Mouse (Mus musculus): ENCODE data around the gene Pik3ap1. TPM values are rescaled to one million over a fixed set of nuclear protein-coding genes. Genes with fewer than 3 reads are reported as not detected.

Pik3ap1 gene
- polyA plus RNA-seq, 1 experiment from 2014 or later = 3.3 TPM

- no peaks in the 10 kb centered on the region for H3K36me3 ChIP-seq
- peaks cover 7% of the 10 kb centered on the region for H3K4me1 ChIP-seq (replicated peaks)
- H3K4me3 ChIP-seq = no peak overlapping the region
- H3K27ac ChIP-seq = peak overlapping the region; percentile 59
- no peaks in the 10 kb centered on the region for H3K9me3 ChIP-seq
- 68% methylated on average over 21 of the region's 21 CpGs for WGBS
- peak; percentile 32 for DNase-seq (ENCODE audit: low spot score)
- no peaks in the 10 kb centered on the region for H3K27me3 ChIP-seq (ENCODE audit: insufficient read depth, poor library complexity, severe bottlenecking)
Observed at GRCm38 (mm10) chr19:41339020-41339836, 45.7 kb downstream of the Pik3ap1 start.

DNA sequence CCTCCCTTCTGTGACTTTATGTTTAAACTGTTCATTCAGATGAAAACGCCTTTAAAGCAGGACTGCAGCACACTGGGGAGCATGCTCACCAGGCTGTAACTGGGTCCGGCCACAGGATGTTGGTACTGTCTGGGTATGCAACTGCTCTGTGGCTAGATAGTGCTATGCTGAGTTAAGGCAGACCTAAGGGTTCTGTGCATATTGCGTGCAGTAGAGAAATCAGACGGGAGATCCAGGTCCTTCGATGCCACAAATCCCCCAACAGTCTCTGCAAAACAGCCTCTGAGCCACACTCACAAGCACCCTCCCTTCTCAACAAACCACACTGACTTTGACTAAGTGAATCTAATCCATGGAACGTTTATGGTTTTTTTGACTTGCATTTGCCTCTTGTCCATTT lies 46.5 kb downstream of the Pik3ap1 start:
- WGBS = 85% methylated on average over 6 of the region's 6 CpGs
- Histone ChIP-seq H3K27ac (no peak overlapping the region), H3K36me3 (no peaks in the 10 kb centered on the region), H3K4me3 (no peak overlapping the region), H3K4me1 (replicated peaks) (peaks cover 7% of the 10 kb centered on the region), H3K9me3 (no peaks in the 10 kb centered on the region), H3K27me3 (ENCODE audit: insufficient read depth, poor library complexity, severe bottlenecking) (no peaks in the 10 kb centered on the region)
- DNase-seq (ENCODE audit: low spot score) = no peak

- no peaks in the 10 kb centered on the region for H3K36me3 ChIP-seq
- no peaks in the 10 kb centered on the region for H3K9me3 ChIP-seq
- H3K4me1 ChIP-seq (replicated peaks) = peaks cover 9% of the 10 kb centered on the region
- H3K4me3 ChIP-seq = no peak overlapping the region
- WGBS = 89% methylated on average over 3 of the region's 3 CpGs
- DNase-seq (ENCODE audit: low spot score) = no peak
- H3K27ac ChIP-seq = no peak overlapping the region
- no peaks in the 10 kb centered on the region for H3K27me3 ChIP-seq (ENCODE audit: insufficient read depth, poor library complexity, severe bottlenecking)
Observed at GRCm38 (mm10) chr19:41335721-41336120, 49.2 kb downstream of the Pik3ap1 start.

- Histone ChIP-seq H3K27me3 (ENCODE audit: insufficient read depth, poor library complexity, severe bottlenecking) (no peaks in the 10 kb centered on the region), H3K4me1 (replicated peaks) (peaks cover 7% of the 10 kb centered on the region; the same call in 1 of the 2 replicates)
- WGBS = 91% methylated on average over 8 of the region's 8 CpGs
Observed at GRCm38 (mm10) chr19:41332986-41333385, 51.9 kb downstream of the Pik3ap1 start.

GRCm38 (mm10) chr19:41332228-41332627 lies 52.7 kb downstream of the Pik3ap1 start:
- H3K27me3 ChIP-seq (ENCODE audit: insufficient read depth, poor library complexity, severe bottlenecking) = no peaks in the 10 kb centered on the region
- peaks cover 7% of the 10 kb centered on the region; the same call in 1 of the 2 replicates for H3K4me1 ChIP-seq (replicated peaks)
- H3K4me3 ChIP-seq = no peak overlapping the region
- 92% methylated on average over 12 of the region's 12 CpGs for WGBS
- H3K27ac ChIP-seq = no peak overlapping the region
- peaks cover 2% of the 10 kb centered on the region; the same call in 1 of the 2 replicates for H3K9me3 ChIP-seq
- no peaks in the 10 kb centered on the region for H3K36me3 ChIP-seq
- no peak for DNase-seq (ENCODE audit: low spot score)

More at GRCm38 (mm10) chr19:41332986-41333385, 51.9 kb downstream of the Pik3ap1 start:
- Histone ChIP-seq H3K4me3 (no peak overlapping the region), H3K36me3 (no peaks in the 10 kb centered on the region), H3K9me3 (peaks cover 2% of the 10 kb centered on the region; the same call in 1 of the 2 replicates), H3K27ac (no peak overlapping the region)
- no peak for DNase-seq (ENCODE audit: low spot score)

DNA sequence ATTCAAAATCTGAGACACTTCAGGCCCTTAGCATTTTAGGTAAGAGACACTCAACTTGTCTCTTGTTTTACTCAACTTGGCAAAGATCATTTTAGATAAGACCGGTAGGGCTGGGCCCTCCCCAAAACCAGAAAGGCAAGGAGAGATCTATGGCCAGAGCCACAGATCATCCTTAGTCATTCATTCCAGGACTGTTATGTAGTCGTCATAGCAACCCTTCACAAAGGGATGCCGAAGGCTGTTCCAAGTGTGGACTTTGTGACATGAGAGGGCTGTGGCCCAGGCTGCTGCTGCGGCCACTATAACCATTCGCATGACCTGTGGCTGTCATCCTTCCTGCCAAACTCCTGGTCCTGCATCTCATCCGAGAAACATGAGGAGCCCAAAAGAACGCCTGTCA lies 54.5 kb downstream of the Pik3ap1 start:
- H3K9me3 ChIP-seq = peaks cover 2% of the 10 kb centered on the region; the same call in 1 of the 2 replicates
- H3K36me3 ChIP-seq = no peaks in the 10 kb centered on the region
- no peak for DNase-seq (ENCODE audit: low spot score)
- H3K27me3 ChIP-seq (ENCODE audit: insufficient read depth, poor library complexity, severe bottlenecking) = no peaks in the 10 kb centered on the region
- peaks cover 7% of the 10 kb centered on the region; the same call in 1 of the 2 replicates for H3K4me1 ChIP-seq (replicated peaks)
- H3K27ac ChIP-seq = peak overlapping the region; percentile 23; the same call in 1 of the 2 replicates
- H3K4me3 ChIP-seq = no peak overlapping the region
- WGBS = 63% methylated on average over 7 of the region's 7 CpGs

GRCm38 (mm10) chr19:41329961-41330360 lies 54.9 kb downstream of the Pik3ap1 start:
- H3K4me3 ChIP-seq = no peak overlapping the region
- peaks cover 2% of the 10 kb centered on the region; the same call in 1 of the 2 replicates for H3K9me3 ChIP-seq
- H3K4me1 ChIP-seq (replicated peaks) = peaks cover 7% of the 10 kb centered on the region; the same call in 1 of the 2 replicates
- H3K27me3 ChIP-seq (ENCODE audit: insufficient read depth, poor library complexity, severe bottlenecking) = no peaks in the 10 kb centered on the region
- no peak for DNase-seq (ENCODE audit: low spot score)
- no peak overlapping the region for H3K27ac ChIP-seq
- H3K36me3 ChIP-seq = no peaks in the 10 kb centered on the region
- WGBS = 93% methylated on average over 7 of the region's 7 CpGs

DNA sequence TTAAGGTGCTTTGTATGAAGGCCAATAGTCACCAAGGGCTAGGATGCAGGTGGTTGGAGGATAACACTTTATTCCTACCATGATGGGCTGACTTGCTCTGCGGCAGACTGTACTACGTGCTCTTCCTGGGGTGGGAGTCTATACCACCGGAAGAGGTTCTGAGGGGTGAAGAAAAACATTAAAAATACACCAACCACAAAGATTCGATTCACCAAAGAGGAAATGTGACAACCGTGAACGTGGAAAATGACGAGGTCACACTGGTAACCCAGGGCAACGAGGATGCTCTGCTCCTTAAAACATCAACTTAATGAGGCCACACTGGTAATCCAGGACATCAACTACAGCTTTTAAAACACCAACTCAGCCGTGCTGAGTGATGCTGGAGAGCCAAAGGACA lies 56.2 kb downstream of the Pik3ap1 start:
- Histone ChIP-seq H3K4me1 (replicated peaks) (peaks cover 7% of the 10 kb centered on the region; the same call in 1 of the 2 replicates), H3K27me3 (ENCODE audit: insufficient read depth, poor library complexity, severe bottlenecking) (no peaks in the 10 kb centered on the region), H3K4me3 (no peak overlapping the region), H3K27ac (no peak overlapping the region), H3K9me3 (peaks cover 2% of the 10 kb centered on the region; the same call in 1 of the 2 replicates), H3K36me3 (no peaks in the 10 kb centered on the region)
- WGBS = 78% methylated on average over 9 of the region's 9 CpGs
- DNase-seq (ENCODE audit: low spot score) = no peak

DNA sequence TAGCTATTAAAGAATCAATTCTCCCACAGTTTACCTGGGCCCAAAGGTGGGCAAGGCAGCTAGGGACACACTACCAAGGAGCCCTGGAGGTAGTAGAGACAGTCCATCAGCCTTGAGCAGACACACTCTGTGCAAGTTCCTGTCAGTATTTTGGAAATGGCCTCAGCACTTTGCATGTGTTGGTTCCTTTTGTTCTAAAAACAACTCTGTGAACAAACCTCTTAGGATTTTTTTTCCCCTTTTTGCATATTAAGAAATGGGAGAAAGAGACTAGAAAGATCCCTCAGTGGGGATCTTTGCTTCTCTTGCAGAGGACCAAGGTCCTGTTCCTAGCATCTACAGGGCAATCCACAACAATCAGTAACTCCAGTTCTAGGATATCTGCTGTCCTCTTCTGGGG lies 61.1 kb downstream of the Pik3ap1 start:
- no peaks in the 10 kb centered on the region for H3K36me3 ChIP-seq
- no peak overlapping the region for H3K4me3 ChIP-seq
- no peak for DNase-seq (ENCODE audit: low spot score)
- H3K27ac ChIP-seq = no peak overlapping the region
- no peaks in the 10 kb centered on the region for H3K4me1 ChIP-seq (replicated peaks)
- H3K9me3 ChIP-seq = no peaks in the 10 kb centered on the region
- no peaks in the 10 kb centered on the region for H3K27me3 ChIP-seq (ENCODE audit: insufficient read depth, poor library complexity, severe bottlenecking)

DNA sequence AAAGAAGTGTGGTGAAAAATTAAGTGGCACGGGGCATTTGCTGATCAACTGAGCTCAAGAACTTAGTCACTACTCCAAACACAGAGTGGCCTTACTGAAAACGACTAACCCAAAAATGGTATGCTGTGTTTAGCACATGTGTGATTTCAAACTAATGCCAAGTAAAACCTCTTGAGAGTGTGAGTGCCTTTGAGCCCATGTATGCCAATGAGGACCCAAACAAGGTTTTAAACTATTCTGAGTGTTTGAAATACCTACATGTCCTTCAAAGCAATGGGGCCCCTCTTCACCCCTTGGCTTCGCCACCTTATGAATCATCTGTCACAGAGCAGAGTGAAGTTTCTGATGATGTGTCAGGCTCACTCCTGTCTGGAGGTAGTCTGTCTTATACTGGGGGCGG lies 61.8 kb downstream of the Pik3ap1 start:
- Histone ChIP-seq H3K4me1 (replicated peaks) (no peaks in the 10 kb centered on the region), H3K36me3 (no peaks in the 10 kb centered on the region), H3K27me3 (ENCODE audit: insufficient read depth, poor library complexity, severe bottlenecking) (no peaks in the 10 kb centered on the region), H3K4me3 (no peak overlapping the region), H3K9me3 (no peaks in the 10 kb centered on the region), H3K27ac (no peak overlapping the region)
- 90% methylated on average over 4 of the region's 4 CpGs for WGBS
- DNase-seq (ENCODE audit: low spot score) = no peak

- Histone ChIP-seq H3K36me3 (no peaks in the 10 kb centered on the region), H3K4me1 (replicated peaks) (peaks cover 8% of the 10 kb centered on the region), H3K27me3 (ENCODE audit: insufficient read depth, poor library complexity, severe bottlenecking) (0 out of 2 replicates have a peak, but pooled peaks cover 8% of the 10 kb centered on the region), H3K27ac (no peak overlapping the region), H3K9me3 (no peaks in the 10 kb centered on the region), H3K4me3 (no peak overlapping the region)
- no peak for DNase-seq (ENCODE audit: low spot score)
- WGBS = 88% methylated on average over 4 of the region's 4 CpGs
Observed at GRCm38 (mm10) chr19:41321149-41321548, 63.8 kb downstream of the Pik3ap1 start.

GRCm38 (mm10) chr19:41317315-41318095 lies 67.4 kb downstream of the Pik3ap1 start:
- DNase-seq (ENCODE audit: low spot score) = peak; percentile 49
- H3K9me3 ChIP-seq = no peaks in the 10 kb centered on the region
- H3K27me3 ChIP-seq (ENCODE audit: insufficient read depth, poor library complexity, severe bottlenecking) = 0 out of 2 replicates have a peak, but pooled peaks cover 8% of the 10 kb centered on the region
- H3K4me3 ChIP-seq = no peak overlapping the region
- WGBS = 35% methylated on average over 11 of the region's 11 CpGs
- no peaks in the 10 kb centered on the region for H3K36me3 ChIP-seq
- no peak overlapping the region for H3K27ac ChIP-seq
- peaks cover 8% of the 10 kb centered on the region for H3K4me1 ChIP-seq (replicated peaks)

DNA sequence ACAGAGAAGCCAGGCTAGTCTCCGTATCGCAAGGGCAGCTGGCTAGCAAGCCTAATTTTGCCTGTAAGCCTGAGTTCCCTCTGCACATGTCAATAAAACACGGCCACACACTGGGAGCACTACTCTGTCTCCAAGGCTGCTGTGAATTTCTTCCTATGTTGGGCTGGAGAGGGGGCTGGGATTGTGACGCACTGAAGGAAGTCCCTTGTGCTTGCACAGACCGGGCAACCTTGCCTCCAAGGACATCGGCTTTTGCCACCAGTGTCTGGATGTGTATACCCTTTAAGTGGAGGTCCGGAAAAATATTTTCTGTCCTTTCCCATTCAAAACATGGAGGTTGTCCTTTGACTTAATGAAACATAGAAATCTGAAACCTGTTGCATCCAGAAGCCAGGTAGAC lies 70.2 kb downstream of the Pik3ap1 start:
- Histone ChIP-seq H3K4me3 (no peak overlapping the region), H3K27me3 (ENCODE audit: insufficient read depth, poor library complexity, severe bottlenecking) (0 out of 2 replicates have a peak, but pooled peaks cover 8% of the 10 kb centered on the region), H3K4me1 (replicated peaks) (peaks cover 18% of the 10 kb centered on the region), H3K36me3 (no peaks in the 10 kb centered on the region), H3K9me3 (no peaks in the 10 kb centered on the region), H3K27ac (no peak overlapping the region)
- WGBS = 85% methylated on average over 7 of the region's 7 CpGs
- DNase-seq (ENCODE audit: low spot score) = no peak

All from hindbrain, embryonic 10.5 days (tissue).